Mouse (Mus musculus) kidney, adult 11 months (tissue): ENCODE results near the gene Serinc5.

Experiments used
- DNase-seq: peaks from one replicate; pipeline ENCODE4 v3.0.0; 2022

The Serinc5 gene

DNA sequence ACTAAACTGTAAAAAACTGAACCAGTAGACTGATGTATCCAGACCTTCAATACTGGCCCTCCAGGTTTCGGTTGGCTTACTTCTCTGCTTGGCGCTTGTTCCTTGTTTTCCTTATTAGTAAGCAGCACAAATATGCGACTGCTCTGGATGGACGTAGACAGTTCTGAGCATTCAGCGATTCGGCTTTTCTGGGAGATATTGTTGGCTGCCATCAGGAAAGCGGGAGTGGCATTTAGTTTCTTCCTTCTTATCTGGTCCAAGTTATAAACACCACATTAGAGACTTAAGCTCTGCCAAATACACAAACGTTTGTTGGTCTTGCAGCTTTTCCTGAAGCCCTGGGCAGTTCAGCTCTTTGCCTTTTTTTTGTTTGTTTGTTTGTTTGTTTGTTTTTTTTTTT is 5.6 kb downstream of the Serinc5 start:
- no peak for DNase-seq

DNA sequence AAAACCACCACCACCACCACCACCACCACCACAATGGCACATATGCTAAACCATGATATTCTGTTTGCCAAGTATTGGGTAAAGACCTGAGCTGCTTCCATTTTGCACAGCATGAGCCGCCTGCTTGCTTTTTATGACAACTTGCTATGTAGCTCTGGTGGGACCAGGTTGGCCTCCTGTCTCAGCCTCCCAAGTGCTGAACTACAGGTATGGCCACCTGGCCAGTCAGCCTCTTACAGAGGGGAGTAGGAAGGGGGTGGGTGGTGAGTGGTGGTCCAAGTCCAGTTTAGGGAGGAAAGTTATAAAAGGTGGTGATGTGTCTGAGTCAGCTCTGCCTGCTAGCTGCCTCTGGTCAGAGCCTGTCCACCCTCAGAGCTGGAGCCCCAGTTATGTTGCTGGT is 15.3 kb downstream of the Serinc5 start:
- no peak for DNase-seq

DNA sequence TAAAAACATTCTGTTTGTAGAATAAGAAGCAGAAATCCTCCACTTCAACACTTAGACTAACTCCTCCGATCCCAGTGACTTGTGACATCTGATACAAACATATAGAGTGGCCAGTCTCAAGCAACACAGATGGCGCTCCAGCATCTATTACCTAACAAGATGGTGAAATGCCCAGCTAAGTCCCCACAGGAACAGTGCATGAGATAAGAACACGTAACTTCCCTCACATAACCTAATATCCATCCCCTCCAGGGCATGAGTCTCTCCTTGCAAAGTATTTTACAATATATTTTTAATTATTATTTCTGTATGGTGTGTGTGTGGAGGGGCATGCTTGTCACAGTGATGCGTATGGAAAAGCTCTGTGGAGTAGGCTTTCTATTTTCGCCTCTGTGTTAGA is 15.8 kb downstream of the Serinc5 start:
- DNase-seq: no peak

- no peak for DNase-seq
Observed at GRCm38 (mm10) chr13:92629509-92629908, 18.6 kb downstream of the Serinc5 start.

DNA sequence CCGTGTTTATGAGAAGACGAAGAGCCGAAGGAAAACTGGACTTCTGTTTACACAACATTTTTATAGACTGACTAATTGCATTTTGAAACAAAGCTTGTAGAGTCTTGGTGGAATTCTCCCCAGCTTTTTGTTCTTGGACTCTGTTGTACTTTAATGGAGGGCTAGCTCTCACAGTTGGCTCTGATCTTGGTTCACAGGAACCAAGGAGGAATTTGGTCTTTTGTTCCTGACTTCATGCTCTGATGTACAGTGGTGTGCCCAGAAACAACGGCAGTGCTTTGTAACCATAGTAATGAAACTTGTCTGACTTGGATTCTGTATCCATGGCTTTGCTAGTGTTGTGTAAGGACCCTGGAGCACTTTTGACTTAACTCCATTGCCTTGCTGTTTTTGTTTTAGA is 20.6 kb downstream of the Serinc5 start:
- no peak for DNase-seq

- no peak for DNase-seq
Observed at GRCm38 (mm10) chr13:92632550-92632949, 21.7 kb downstream of the Serinc5 start.

DNA sequence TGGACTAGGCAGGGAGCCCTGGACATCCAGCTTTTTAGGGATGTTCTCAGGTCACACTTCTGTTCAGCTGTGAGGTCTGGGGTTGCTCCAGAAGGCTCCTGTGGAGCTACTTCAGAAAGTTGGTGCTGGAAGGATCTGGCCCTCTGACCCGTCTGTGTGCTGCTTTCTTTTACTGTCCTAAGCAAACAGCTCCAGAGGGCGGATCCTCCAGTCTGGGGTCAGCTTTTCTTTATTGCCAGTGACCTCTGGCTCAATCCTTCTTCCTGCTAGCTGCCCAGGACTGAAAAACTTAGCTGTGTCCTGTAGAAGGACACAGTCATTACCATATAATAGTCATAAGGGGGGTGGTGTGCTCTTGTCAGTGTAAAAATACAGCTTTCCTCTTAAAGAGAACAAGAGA is 24.1 kb downstream of the Serinc5 start:
- no peak for DNase-seq

DNA sequence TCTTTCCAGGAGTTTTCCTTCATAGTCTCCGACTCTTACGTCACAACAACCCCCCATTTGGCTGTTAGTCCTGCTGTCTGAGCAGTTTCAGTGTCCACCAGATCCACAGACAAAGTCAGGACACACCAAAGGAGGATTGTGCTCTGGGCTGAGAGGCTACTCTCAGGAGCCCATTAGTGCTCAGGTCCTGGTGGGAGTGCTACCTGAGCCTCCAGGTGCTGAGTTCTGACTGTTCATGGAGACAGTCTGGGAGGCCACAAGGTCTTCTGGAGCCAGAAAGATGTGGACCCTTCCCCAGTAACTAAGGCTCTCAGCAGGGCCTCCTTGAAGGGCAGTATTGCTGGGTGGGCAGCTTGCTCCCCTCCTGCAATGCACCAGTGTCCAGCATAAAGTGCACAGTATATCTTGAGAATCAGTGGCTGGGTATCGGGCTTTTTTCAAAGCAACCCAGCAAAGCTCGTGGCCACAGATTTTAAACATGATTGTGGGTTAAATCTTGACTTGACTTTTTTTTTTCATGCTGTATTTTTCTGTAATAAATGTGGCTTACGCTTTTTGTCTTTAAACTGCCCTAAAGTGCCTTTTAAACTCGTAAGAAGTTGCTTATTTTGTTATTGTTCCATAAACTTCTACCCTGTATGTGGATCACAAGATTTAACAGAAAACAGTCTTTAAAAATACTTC is 25.5 kb downstream of the Serinc5 start:
- DNase-seq: no peak

- DNase-seq: peak; percentile 78
Observed at GRCm38 (mm10) chr13:92636910-92637275, 26.0 kb downstream of the Serinc5 start.

- no peak for DNase-seq
Observed at GRCm38 (mm10) chr13:92639093-92640014, 28.5 kb downstream of the Serinc5 start.

GRCm38 (mm10) chr13:92644199-92644598 is 33.3 kb downstream of the Serinc5 start:
- DNase-seq: no peak

- DNase-seq: no peak
Observed at GRCm38 (mm10) chr13:92644753-92645152, 33.9 kb downstream of the Serinc5 start.

DNA sequence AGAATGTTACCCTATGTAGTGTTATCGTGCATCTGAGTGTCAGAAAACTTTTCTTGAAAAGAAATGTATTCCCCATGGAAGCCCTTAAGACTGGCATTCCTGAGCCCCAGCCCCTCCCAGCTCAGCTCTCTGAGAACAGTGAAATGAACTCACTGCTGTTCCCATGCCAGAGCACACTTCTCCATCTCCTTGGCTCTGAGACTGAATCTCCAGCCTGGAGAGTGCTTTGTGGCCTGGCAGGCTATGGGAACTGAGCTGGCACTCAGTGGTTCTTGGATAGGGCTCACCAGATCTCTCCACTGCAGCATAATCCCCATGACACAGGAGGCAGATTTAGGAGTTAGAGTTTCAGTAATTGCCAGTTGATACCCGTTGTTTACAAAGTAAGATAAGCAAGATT is 36.8 kb downstream of the Serinc5 start:
- DNase-seq: no peak

DNA sequence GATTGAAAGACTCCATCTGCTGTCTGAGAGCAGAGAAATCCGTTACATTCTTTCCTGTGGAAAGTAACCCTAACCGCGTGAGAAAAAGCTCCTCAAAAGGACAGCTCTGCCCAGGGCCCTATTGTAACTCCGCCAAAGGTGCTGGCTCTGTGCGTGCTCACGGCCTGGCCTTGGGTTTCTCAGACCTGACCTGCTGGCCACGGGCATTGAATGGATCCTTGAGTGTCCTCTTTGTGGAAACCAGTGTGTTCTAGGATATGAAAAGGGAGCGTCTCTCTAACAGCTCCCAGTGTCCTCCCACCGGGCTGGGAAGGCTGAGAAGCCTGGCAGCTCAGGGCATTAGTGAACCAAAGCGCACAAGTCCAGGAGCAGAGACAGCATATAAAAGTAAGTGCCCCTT is 38.2 kb downstream of the Serinc5 start:
- no peak for DNase-seq

DNA sequence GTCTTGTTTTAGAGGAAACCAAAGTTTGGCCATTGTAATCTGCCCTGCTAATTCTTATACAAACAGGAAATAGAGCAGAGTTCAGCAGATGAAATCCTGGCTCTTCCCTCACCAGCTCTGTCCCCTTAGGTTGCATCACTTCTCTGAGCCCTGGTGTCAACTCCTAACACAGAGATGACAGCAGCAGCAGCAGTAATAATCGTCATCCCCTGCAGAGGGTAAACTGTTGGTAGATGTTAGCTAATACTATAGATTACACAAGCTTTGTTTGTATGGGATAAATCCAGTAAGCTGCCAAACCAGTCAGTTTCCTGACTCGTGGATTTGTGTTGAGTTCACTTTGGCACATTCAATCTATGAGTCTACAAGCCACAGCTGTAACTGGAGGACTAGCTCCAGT is 40.1 kb downstream of the Serinc5 start:
- no peak for DNase-seq

DNA sequence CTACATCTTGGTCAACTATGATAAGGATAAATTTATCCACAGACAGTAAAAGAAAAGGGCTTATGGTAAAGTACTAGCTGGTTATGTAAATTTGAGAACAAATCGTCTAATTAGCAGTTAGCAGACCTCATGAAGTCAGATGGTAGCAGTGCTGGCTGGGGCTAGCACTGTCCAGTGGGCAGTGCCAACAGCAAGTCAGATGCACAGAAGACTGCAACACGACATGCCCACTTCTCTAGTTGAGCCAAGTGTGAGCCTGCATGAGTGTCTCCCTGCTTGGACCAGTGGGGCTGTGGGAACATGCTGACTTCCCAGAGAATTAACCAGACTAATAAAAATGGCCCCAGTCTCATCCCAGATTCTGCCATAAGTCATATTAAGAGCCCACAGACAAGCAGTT is 41.6 kb downstream of the Serinc5 start:
- DNase-seq: no peak

- DNase-seq: no peak
Observed at GRCm38 (mm10) chr13:92653283-92653682, 42.4 kb downstream of the Serinc5 start.

- no peak for DNase-seq
Observed at GRCm38 (mm10) chr13:92656815-92657513, 46.1 kb downstream of the Serinc5 start.

GRCm38 (mm10) chr13:92659611-92660010 is 48.7 kb downstream of the Serinc5 start:
- DNase-seq: no peak

GRCm38 (mm10) chr13:92662555-92663286 is 51.8 kb downstream of the Serinc5 start:
- no peak for DNase-seq

DNA sequence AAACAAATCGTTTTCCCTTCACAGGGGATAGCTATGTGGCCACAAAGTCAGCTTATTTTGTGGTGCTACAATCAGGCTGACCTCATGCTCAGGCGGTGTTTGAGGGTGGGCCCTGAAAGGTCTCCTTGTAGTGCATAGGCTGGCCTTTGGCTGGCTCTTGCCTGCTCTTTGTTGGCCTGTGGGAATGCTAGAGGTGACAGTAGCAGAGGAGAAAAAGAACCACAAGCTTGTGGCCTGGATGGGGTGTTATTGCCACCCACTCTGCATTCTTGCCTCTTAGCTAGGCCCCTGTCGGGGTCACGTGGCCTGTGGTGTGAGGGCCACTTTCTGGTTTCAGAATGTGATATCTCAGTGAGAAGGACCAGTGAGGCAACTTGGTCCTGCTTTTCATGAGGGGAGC is 54.1 kb downstream of the Serinc5 start:
- DNase-seq: no peak

GRCm38 (mm10) chr13:92668214-92668985 is 57.5 kb downstream of the Serinc5 start:
- no peak for DNase-seq
